Mouse (Mus musculus) neutrophil, adult 5-6 weeks (primary cell): ENCODE results near the gene 0610037L13Rik. TPM values are rescaled to one million over a fixed set of nuclear protein-coding genes. Genes with fewer than 3 reads are reported as not detected.

Experiments used
- ATAC-seq: fragments of 151-379, 151-347 bp; 2 replicates; pipeline ENCODE4 v1.8.0; 2017; ENCODE audit warnings: mild to moderate bottlenecking, moderate TSS enrichment; ENCODE audit not compliant: insufficient number of reproducible peaks, poor library complexity, low FRiP score, severe bottlenecking; ENCODE audit errors: extremely low read depth
- total RNA-seq: library from RNA; stranded (forward); fragments of 200-1000 nt; gene quantifications from 2 replicates; pipeline ENCODE4 v1.2.3, GENCODE M21; 2017

The 0610037L13Rik gene
- total RNA-seq, 1 experiment from 2014 or later = 48.4 TPM

DNA sequence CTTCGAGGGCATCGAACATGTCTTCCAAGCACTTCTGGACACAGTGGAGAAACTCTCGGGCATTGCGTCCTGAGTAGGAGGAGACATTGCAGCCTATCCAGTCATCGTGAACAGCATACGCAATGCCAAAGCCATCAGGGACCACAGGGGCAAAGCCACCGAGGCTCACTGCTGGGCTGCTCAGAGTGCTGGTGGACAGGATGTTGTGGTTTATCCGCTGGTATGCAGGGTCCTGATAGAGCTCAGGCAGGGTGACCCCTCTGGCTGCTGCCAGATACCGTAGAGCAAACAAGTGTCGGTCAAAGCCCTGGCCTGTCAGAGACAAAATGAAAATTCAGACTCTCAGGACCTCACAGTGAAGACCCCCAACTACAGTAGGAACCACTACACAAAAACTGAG is 14.6 kb downstream of the 0610037L13Rik start:
- ATAC-seq = no peak

- no peak for ATAC-seq
Measured at GRCm38 (mm10) chr4:107906561-107906960, 16.9 kb downstream of the 0610037L13Rik start.

DNA sequence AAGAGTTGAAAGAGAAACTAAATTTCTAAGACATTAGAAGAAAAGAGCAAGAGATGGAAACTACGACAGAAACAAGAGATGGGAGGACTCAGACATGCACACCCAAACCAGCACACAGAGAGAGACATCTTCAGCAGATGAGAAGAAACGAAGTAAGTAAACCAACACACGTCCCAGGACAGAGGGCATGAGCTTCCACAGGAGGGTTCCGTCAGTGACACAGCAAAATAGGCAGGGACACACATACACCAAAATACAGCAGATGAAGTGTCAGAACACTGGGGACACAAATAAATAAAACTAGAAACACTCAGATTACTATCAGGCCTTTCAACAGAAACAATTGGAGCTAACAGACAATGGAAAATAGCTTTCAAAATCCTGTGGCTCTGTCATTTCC is 20.4 kb downstream of the 0610037L13Rik start:
- no peak for ATAC-seq

GRCm38 (mm10) chr4:107920336-107920735 is 30.7 kb downstream of the 0610037L13Rik start:
- no peak for ATAC-seq

- ATAC-seq = no peak
Measured at GRCm38 (mm10) chr4:107921152-107921695, 31.6 kb downstream of the 0610037L13Rik start.

GRCm38 (mm10) chr4:107921952-107922351 is 32.3 kb downstream of the 0610037L13Rik start:
- no peak for ATAC-seq

DNA sequence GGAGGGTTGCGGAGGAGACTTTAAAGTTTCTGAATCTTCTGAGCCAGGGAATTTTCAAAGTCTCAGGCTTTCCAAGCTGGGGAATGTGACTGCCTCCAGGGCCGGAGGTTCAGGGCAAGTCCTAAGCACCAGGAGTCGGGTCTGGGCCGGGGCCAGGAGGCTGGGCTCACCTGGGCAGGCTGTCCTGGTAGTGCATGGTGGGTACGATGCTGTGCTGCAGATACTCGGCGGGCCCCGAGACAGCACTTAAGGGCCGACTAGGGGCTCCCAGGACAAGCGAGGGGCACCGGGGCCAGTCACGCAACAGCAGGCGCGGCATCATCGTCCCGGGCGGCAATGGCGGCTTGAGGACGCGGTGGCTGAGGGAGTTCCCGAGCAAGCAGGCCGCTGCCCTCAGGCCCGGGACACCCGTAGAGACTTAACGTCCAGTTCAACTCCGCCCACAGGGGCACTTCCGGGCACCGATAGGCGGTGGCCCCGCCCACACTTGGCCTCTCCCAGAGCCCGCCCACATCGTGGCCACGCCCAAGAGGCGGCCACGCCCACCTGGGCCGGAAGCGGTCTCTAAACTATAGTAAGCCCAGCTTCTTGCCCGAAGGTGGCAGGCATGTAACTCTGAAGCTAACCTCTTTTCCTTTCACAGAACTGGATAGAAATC is 33.7 kb downstream of the 0610037L13Rik start, which contains the start of gene Cpt2:
Cpt2 (minus strand) TSS at position 466 of the 658 bp plus-strand sequence.
- peak; percentile 94 for ATAC-seq

- ATAC-seq = no peak
Measured at GRCm38 (mm10) chr4:107923803-107924194, 34.2 kb downstream of the 0610037L13Rik start.

DNA sequence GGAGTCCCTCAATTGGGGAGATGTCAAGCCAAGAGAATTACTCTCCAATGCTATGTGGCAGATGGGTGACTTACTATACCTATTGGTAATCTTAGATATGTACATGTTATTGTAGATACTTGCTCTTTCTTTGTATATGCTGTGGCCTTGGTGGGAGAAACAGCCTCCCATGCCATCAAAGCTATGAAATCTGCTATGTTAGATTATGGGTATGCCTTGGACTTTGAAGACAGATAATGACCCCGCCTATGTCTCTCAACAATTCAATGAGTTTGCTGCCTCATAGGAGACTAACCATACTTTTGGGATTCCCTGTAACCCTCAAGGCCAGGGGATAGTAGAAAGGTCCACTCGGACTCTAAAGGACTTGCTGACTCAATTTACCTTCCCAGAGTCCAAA is 38.7 kb downstream of the 0610037L13Rik start:
- no peak for ATAC-seq

- no peak for ATAC-seq
Measured at GRCm38 (mm10) chr4:107928726-107929125, 39.1 kb downstream of the 0610037L13Rik start.

GRCm38 (mm10) chr4:107931453-107931852 is 41.8 kb downstream of the 0610037L13Rik start:
- no peak for ATAC-seq

DNA sequence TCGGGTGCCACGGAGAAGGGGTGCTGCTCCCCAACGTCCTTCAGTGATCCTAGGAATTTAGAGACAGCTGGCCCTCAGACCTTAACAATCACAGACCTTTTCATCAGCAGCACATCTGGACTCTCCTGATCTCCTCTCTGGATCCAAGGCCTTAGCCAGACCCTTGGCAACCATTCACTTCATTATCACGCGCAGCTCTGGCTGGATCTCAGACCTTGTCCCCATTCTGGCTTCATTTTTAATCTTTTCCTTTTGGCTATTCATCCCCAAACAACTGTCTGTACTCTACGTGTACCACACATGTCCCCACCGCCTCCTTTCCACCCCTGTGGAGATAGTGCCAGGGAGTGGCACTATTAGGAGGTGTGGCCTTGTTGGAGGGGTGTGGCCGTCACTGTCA is 43.6 kb downstream of the 0610037L13Rik start:
- ATAC-seq = no peak

DNA sequence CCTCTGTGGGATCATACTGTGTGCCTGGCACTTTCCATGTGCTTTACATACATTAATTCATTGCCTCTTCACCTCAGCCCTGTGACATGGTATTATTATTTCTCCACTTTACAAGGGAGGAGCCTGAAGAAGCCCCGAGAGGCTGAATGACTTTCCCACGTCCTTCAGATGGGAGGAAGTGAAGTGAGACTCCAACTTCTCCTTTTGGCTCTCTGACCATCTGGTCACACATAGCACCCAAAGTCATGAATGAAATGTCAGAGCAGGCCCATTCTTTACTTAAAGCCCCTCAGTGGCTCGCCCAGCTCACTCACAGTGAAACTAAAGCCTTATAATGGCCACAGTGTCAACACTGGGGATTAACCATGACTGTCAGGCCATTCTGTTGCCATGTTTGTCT is 45.6 kb downstream of the 0610037L13Rik start:
- no peak for ATAC-seq

DNA sequence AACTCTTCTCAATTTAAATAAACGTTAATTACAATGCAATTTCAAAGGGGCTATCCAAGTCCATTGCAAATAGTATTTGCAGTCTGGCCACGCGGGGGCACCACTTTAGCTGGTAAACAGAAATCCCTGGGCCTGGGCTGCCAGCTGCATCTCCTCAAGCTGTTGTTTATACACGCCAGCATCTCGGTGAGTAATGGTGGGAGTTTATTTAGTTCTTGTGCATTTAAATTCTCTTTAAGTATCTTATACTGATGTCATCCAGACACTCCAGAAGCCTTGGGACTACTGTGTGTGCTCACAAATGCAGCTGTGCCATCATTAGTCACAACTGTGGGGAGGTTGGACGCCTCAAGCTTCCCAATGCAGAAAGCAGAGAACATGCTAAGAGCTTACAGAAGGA is 47.7 kb downstream of the 0610037L13Rik start:
- ATAC-seq = no peak

GRCm38 (mm10) chr4:107938124-107938523 is 48.5 kb downstream of the 0610037L13Rik start:
- ATAC-seq = no peak

DNA sequence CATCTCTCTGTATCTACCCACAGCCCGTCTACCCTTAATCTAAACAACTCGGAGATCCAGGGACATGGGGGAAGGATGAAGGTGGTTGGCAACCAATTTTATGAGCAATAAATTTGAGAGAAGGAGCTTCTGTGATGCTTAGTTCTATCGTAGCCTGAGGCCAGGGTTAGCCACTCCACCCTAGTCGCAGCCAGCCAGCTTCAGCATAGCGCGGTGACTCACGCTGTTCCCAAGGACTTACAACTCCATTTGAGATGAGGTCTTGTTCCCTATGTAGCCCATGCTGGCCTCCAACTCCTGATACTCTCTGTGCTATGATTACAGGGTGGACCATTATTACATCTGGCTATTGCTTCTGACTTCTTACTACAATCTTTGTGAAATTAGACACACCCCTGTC is 53.1 kb downstream of the 0610037L13Rik start:
- no peak for ATAC-seq

DNA sequence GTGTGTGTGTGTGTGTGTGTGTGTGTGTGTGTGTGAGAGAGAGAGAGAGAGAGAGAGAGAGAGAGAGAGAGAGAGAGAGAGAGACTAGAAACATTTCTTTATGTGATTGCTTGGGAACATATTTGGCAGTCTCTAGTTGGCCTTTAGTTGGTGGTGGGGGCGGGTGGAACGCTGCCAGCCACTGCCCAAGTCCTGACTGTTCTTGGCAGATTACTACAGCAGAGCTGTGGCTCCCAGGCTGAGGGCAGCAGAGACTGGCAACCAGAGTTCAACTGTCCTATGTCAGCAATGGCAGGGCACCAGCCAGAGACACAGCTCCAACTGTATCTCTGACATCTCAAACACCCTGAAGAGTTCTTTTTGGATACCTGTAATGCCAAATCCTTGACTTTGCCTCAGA is 54.5 kb downstream of the 0610037L13Rik start:
- ATAC-seq = no peak
